Mouse (Mus musculus): ENCODE data around the gene Dhx16. TPM values are rescaled to one million over a fixed set of nuclear protein-coding genes. Genes with fewer than 3 reads are reported as not detected.

The Dhx16 gene
- polyA plus RNA-seq, 1 experiment from 2014 or later: 51.3 TPM

DNA sequence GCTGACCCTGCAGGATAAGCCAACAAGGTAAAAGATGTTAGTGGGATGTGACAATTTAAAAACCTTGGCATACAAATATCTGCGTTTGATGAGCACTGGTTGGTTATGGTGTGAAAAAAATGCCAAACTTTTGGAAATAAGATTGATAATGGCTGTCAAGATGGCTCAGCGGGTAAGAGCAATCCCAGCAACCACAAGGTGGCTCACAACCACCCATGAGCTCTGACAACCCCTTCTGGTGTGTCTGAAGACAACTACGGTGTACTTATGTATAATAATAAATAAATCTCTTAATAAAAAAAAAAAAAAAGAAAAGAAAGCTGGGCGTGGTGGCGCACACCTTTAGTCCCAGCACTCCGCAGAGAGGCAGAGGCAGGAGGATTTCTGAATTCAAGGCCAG, 35.4 kb downstream of the Dhx16 start:
- DNase-seq (ENCODE audit: low spot score) (no peak), ATAC-seq (ENCODE audit: insufficient read depth, low FRiP score, low TSS enrichment) (no peak)
- Histone ChIP-seq H3K9me3 (ENCODE audit: control insufficient read depth, low read length) (no peaks in the 10 kb centered on the region), H3K36me3 (ENCODE audit: control insufficient read depth, insufficient read depth, low read length) (no peaks in the 10 kb centered on the region; the same call in 1 of the 2 replicates), H3K4me1 (ENCODE audit: control insufficient read depth, insufficient read depth, low read length) (peaks cover 7% of the 10 kb centered on the region), H3K4me3 (ENCODE audit: low read depth, low read length) (no peak overlapping the region; the same call in 1 of the 2 replicates), H3K4me2 (ENCODE audit: low read depth) (peak overlapping the region; percentile 92), H3K27ac (ENCODE audit: low read depth, low read length) (no peak overlapping the region), H3K9ac (ENCODE audit: low read length) (no peak overlapping the region), H3K27me3 (ENCODE audit: control insufficient read depth, insufficient read depth, low read length) (no peaks in the 10 kb centered on the region)
- 86% methylated on average over 6 of the region's 6 CpGs for WGBS

DNA sequence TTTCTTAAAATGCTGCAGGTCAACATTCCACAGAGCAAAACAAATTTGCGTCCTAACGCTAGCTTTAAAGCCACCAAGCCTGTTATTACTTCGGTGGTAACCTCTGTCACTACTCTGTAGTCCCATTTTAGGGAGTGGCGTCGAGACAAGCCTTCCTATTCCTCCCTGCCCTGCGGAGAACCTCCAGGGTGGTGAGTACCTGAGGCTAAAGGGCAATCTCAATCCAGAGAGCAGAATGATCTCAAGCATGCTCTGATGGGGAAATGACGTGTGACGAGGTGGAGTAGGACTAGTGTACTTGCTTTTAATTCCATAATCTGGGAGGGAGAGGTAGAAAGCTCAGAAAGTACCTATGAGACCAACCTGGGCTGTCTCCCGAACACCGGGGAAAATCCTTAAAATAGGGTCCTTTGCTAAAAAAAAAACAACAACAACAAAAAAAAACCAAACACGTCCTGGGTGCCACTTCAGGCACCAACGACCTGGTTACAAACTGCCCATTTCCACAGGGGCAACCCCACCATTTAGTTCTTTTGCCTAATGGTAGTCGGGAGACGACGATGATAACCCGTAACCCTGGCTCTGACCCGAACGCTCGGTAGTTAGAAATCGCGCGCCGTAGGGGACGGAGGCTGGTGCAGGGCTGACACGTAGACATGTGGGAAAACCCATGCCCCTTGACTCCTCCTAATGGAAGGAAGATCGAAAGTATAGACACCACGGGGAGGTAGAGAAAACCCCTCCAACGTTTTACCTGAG, 36.1 kb downstream of the Dhx16 start:
- Histone ChIP-seq H3K27me3 (ENCODE audit: control insufficient read depth, insufficient read depth, low read length) (no peaks in the 10 kb centered on the region), H3K9ac (ENCODE audit: low read length) (peak overlapping the region; percentile 98), H3K9me3 (ENCODE audit: control insufficient read depth, low read length) (no peaks in the 10 kb centered on the region), H3K4me1 (ENCODE audit: control insufficient read depth, insufficient read depth, low read length) (peaks cover 12% of the 10 kb centered on the region), H3K36me3 (ENCODE audit: control insufficient read depth, insufficient read depth, low read length) (no peaks in the 10 kb centered on the region; the same call in 1 of the 2 replicates), H3K27ac (ENCODE audit: low read depth, low read length) (peak overlapping the region; percentile 97), H3K4me3 (ENCODE audit: low read depth, low read length) (peak overlapping the region; percentile 82), H3K4me2 (ENCODE audit: low read depth) (peak overlapping the region; percentile 92)
- ATAC-seq (ENCODE audit: insufficient read depth, low FRiP score, low TSS enrichment): peak; percentile 8
- WGBS: 3% methylated on average over 28 of the region's 28 CpGs
- no peak for DNase-seq (ENCODE audit: low spot score)

DNA sequence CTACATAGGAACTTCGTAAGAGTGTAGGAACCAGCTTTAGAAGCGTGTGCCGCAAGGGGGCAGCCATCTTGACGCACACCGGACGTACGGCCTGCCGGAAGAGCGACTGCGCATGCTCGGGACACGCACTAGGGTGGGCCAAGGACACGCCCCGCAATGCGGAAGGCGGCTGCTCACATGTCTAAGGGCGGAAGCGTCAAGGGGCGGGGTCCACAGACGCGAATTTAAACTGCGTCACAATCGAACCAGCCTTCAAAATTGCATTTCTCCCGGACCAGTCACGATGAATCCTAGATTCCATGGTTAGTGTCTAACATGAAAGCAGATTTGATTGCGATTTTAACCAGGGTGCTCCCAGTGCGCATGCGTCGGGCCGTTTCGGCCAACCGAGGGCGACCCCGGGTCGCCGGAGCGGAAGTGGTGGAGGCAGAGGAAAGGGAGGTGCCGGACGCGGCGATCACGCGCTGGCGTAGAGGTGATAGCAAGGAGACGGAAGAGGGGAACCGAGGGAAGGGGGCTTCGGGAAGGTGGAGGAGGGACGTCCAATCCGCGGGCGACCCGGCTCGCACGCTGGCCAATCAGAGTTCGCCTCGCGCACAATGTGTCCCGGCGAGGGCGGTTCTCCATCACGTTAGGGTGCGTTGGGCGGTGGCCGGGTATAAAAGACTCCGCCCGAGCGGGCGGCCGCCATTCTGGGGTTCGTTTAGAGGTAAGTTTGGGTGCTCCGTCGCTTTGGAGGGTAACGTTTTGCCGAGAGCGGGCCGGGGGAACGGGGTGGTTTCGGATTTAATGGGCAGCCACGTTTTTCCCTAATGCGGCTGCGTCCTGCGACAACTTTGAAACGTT, 36.9 kb downstream of the Dhx16 start, which contains the start of the genes Mrps18b and Ppp1r10:
Gene Mrps18b (minus strand): TSS at position 93 of the 846 bp plus-strand sequence.
Gene Ppp1r10 (plus strand): TSS at position 138 of the 846 bp plus-strand sequence.
- Histone ChIP-seq H3K27me3 (ENCODE audit: control insufficient read depth, insufficient read depth, low read length) (no peaks in the 10 kb centered on the region), H3K36me3 (ENCODE audit: control insufficient read depth, insufficient read depth, low read length) (no peaks in the 10 kb centered on the region; the same call in 1 of the 2 replicates), H3K4me2 (ENCODE audit: low read depth) (peak within 1 kb of the TSS; percentile 92), H3K4me3 (ENCODE audit: low read depth, low read length) (peak within 1 kb of the TSS; percentile 82), H3K9ac (ENCODE audit: low read length) (peak within 1 kb of the TSS; percentile 98), H3K27ac (ENCODE audit: low read depth, low read length) (peak within 1 kb of the TSS; percentile 97), H3K9me3 (ENCODE audit: control insufficient read depth, low read length) (no peaks in the 10 kb centered on the region), H3K4me1 (ENCODE audit: control insufficient read depth, insufficient read depth, low read length) (peaks cover 12% of the 10 kb centered on the region)
- under 1% methylated on average over 82 of the region's 83 CpGs for WGBS
- DNase-seq (ENCODE audit: low spot score): peak; percentile 99
- ATAC-seq (ENCODE audit: insufficient read depth, low FRiP score, low TSS enrichment): peak; percentile 92

DNA sequence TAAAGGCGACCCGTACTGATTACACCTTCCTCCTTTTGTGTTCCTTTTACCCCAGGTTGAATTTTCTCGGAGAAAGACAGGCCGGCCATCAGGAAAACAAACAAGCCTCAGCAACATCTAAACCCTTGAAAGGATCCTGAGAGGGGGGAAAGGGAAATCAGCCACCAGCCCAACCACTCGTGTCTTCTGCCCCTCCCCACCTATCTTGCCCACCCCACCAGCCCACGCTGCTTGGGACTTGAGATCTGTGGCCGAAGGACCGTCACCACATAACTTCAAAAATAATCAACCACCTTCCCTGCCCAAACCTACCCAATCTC, 37.5 kb downstream of the Dhx16 start:
- Histone ChIP-seq H3K27ac (ENCODE audit: low read depth, low read length) (peak overlapping the region; percentile 97), H3K4me2 (ENCODE audit: low read depth) (peak overlapping the region; percentile 92), H3K9ac (ENCODE audit: low read length) (peak overlapping the region; percentile 98), H3K9me3 (ENCODE audit: control insufficient read depth, low read length) (no peaks in the 10 kb centered on the region), H3K27me3 (ENCODE audit: control insufficient read depth, insufficient read depth, low read length) (no peaks in the 10 kb centered on the region), H3K4me3 (ENCODE audit: low read depth, low read length) (peak overlapping the region; percentile 82), H3K4me1 (ENCODE audit: control insufficient read depth, insufficient read depth, low read length) (peaks cover 12% of the 10 kb centered on the region), H3K36me3 (ENCODE audit: control insufficient read depth, insufficient read depth, low read length) (no peaks in the 10 kb centered on the region; the same call in 1 of the 2 replicates)
- no peak for DNase-seq (ENCODE audit: low spot score)
- ATAC-seq (ENCODE audit: insufficient read depth, low FRiP score, low TSS enrichment): no peak
- WGBS: under 1% methylated on average over 8 of the region's 8 CpGs

DNA sequence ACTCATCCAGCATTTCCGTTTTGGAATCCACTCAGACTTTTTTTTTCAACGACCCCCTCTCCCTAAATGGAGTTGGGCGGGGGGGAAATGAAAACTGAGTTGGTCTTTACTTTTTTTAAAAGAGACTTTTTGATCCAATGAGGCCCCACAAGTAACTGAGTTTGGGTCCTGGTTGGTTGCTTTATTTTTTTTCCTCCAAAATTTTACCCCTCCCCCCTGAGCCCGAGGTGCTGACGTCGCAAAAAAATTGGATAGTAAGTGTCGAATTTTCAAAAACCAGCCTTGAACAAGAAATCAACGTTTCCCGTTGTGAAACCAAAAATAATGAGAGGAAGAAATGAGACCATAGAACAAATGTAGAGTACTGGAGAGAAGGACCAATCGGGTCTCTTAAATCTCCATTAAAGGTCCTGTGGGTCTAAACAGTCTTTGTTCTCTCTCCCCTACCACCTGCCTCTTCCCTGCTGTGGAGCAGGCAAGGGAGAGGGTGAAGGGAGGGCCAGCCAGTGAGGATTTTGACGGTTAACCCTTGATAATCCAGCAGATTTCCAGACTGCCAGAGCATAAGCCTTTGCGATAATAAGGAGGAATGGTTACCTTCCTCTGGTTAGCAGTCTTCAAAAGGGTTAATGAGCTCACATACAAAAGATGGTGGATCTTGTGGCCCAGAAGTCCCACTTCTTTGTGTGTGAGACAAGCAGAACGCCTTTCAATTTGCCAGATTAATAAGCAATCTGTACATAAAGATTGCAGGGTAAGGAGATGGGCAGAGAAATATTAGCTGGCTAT, 38.0 kb downstream of the Dhx16 start:
- Histone ChIP-seq H3K36me3 (ENCODE audit: control insufficient read depth, insufficient read depth, low read length) (no peaks in the 10 kb centered on the region; the same call in 1 of the 2 replicates), H3K4me1 (ENCODE audit: control insufficient read depth, insufficient read depth, low read length) (peaks cover 12% of the 10 kb centered on the region), H3K4me3 (ENCODE audit: low read depth, low read length) (peak overlapping the region; percentile 82), H3K9me3 (ENCODE audit: control insufficient read depth, low read length) (no peaks in the 10 kb centered on the region), H3K4me2 (ENCODE audit: low read depth) (peak overlapping the region; percentile 92), H3K27ac (ENCODE audit: low read depth, low read length) (peak overlapping the region; percentile 97), H3K27me3 (ENCODE audit: control insufficient read depth, insufficient read depth, low read length) (no peaks in the 10 kb centered on the region), H3K9ac (ENCODE audit: low read length) (peak overlapping the region; percentile 98)
- DNase-seq (ENCODE audit: low spot score): peak; percentile 78
- ATAC-seq (ENCODE audit: insufficient read depth, low FRiP score, low TSS enrichment): 0 out of 2 replicates have a peak, but pooled peaks have one; percentile 9
- under 1% methylated on average over 13 of the region's 13 CpGs for WGBS

DNA sequence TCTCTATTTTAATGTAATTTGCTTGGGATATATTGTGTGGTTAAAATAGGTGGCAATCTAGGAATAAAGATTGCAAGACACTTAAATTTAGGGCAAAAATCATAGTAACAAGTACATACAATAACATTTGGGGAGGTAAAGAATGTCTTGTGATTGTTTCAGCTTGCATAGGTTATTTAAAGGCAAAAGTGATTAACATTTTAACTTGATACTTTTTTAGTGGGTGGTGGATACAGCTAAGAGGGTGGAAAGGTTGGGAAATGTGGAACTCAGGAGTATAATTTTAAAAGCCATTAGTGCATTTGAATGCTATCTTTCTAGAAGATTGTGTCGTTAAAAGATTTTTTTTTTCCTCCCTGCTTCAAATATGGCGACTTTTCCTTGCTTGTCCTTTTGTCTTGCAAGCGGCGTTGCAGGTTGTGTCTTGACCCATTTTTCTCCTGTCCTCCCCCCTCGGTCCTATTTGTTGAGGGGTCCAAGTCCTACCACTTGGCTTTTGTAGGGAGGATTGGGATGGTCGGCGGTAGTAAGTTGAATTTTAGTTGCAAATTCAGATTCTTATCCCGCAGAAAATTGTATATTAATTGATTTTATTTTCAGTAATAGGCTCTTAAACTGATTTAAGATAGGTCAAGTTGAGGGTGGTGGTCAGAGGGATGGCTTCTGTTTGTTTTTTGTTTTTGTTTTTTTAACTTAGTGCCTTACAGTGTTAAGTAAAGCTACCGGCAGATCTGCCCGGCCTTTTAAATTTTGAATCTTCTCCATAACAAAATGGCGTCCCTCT, 38.8 kb downstream of the Dhx16 start:
- Histone ChIP-seq H3K4me3 (ENCODE audit: low read depth, low read length) (peak overlapping the region; percentile 82), H3K27ac (ENCODE audit: low read depth, low read length) (peak overlapping the region; percentile 97), H3K4me2 (ENCODE audit: low read depth) (peak overlapping the region; percentile 92), H3K36me3 (ENCODE audit: control insufficient read depth, insufficient read depth, low read length) (0 out of 2 replicates have a peak, but pooled peaks cover 2% of the 10 kb centered on the region), H3K27me3 (ENCODE audit: control insufficient read depth, insufficient read depth, low read length) (no peaks in the 10 kb centered on the region), H3K9me3 (ENCODE audit: control insufficient read depth, low read length) (no peaks in the 10 kb centered on the region), H3K4me1 (ENCODE audit: control insufficient read depth, insufficient read depth, low read length) (peaks cover 12% of the 10 kb centered on the region), H3K9ac (ENCODE audit: low read length) (peak overlapping the region; percentile 98)
- DNase-seq (ENCODE audit: low spot score) (peak; percentile 70), ATAC-seq (ENCODE audit: insufficient read depth, low FRiP score, low TSS enrichment) (no peak)
- WGBS: 0% methylated on average over 11 of the region's 11 CpGs

DNA sequence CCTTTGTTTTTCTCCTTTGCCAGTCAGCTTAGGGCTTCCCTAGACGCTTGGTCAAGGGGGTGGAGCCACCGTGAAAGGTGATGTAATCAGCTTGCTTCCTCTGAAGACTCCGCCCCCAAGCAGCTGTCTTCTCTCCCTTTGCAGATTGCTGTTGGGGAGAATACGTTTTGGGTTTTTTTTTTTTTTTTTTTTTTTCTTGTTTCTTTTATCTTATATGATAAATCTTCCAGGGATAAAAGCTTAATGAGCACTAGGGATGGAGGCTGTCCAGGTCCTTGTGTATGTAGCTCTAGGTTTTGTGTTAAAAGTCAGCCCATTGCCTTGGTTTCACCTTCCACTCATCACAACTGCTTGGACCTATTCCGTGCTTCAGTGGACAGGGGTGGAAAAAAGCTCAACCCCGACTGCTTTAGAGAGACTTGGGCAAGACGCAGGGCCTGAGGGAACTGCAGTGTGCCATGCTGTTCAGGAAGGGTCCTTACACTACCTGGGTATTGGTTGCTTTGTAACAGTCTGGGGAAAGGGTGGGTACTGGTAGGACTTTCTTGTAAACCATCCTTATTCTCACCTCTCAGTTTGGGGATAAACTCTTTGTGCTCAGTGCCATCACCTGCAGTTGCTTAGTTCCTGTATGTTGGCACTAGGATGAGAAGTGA, 39.6 kb downstream of the Dhx16 start:
- peak; percentile 36 for ATAC-seq (ENCODE audit: insufficient read depth, low FRiP score, low TSS enrichment)
- WGBS: 18% methylated on average over 7 of the region's 7 CpGs
- peaks cover 12% of the 10 kb centered on the region for H3K4me1 ChIP-seq (ENCODE audit: control insufficient read depth, insufficient read depth, low read length)

More for the DNA sequence above, 39.6 kb downstream of the Dhx16 start:
- Histone ChIP-seq H3K36me3 (ENCODE audit: control insufficient read depth, insufficient read depth, low read length) (peaks cover 8% of the 10 kb centered on the region), H3K4me2 (ENCODE audit: low read depth) (peak overlapping the region; percentile 92), H3K27me3 (ENCODE audit: control insufficient read depth, insufficient read depth, low read length) (no peaks in the 10 kb centered on the region), H3K9ac (ENCODE audit: low read length) (peak overlapping the region; percentile 98), H3K9me3 (ENCODE audit: control insufficient read depth, low read length) (no peaks in the 10 kb centered on the region; the same call in 1 of the 2 replicates), H3K4me3 (ENCODE audit: low read depth, low read length) (peak overlapping the region; percentile 82), H3K27ac (ENCODE audit: low read depth, low read length) (peak overlapping the region; percentile 97)
- DNase-seq (ENCODE audit: low spot score): peak; percentile 92

All from neural tube, embryonic 11.5 days (tissue).